Comparison of ENCODE assay signal across 33 mouse cellular contexts in genomic region chr1:132216276-132216675, GRCm38 (mm10). TPM values are rescaled to one million over a fixed set of nuclear protein-coding genes. Genes with fewer than 3 reads are reported as not detected.
"Had no signal": no experiment of that assay in that cellular context is flagged by ENCODE, and none has a peak within 500 bp of the region (broad histone marks: within the 10 kb centered on the region; RNA-seq: fewer than 3 reads in every experiment).

No protein-coding gene starts in this region.

- DNase-seq: cerebellum, adult 8-10 months; cerebellum, adult 9-10 months; cerebellum, adult 9-11 months; cerebellum, postnatal 10 days; cerebellum, postnatal 14 days; cerebellum, postnatal 25 days; cerebellum, postnatal 36 days; embryo, embryonic 11 days; forebrain, postnatal 0 days; gastrocnemius, adult 2 months; gastrocnemius, postnatal 10 days; gastrocnemius, postnatal 14 days; gastrocnemius, postnatal 25 days; gastrocnemius, postnatal 36 days; heart, adult 11 months; heart, adult 18-20 months; heart, adult 2 months had no signal

- H3K4me3 ChIP-seq: embryonic facial prominence, embryonic 10.5 days; embryonic facial prominence, embryonic 12.5 days; embryonic facial prominence, embryonic 13.5 days; embryonic facial prominence, embryonic 15.5 days; erythroblast, embryonic 14.5 days; forebrain, embryonic 12.5 days; forebrain, embryonic 13.5 days; forebrain, embryonic 15.5 days; gastrocnemius, adult 2 months; heart, adult 2 months had no signal

- ATAC-seq: forebrain, embryonic 13.5 days; forebrain, embryonic 14.5 days; forebrain, embryonic 15.5 days; forebrain, embryonic 16.5 days; forebrain, postnatal 0 days had no signal

- H3K36me3 ChIP-seq: embryonic facial prominence, embryonic 10.5 days; embryonic facial prominence, embryonic 12.5 days; embryonic facial prominence, embryonic 13.5 days; embryonic facial prominence, embryonic 15.5 days; forebrain, embryonic 12.5 days; forebrain, embryonic 15.5 days had no signal

- H3K4me1 ChIP-seq: embryonic facial prominence, embryonic 12.5 days had no signal

- H3K4me2 ChIP-seq: embryonic facial prominence, embryonic 12.5 days; embryonic facial prominence, embryonic 13.5 days; embryonic facial prominence, embryonic 15.5 days; forebrain, embryonic 12.5 days; forebrain, embryonic 13.5 days; forebrain, embryonic 15.5 days had no signal

- H3K9me3 ChIP-seq: embryonic facial prominence, embryonic 10.5 days; embryonic facial prominence, embryonic 12.5 days; embryonic facial prominence, embryonic 13.5 days; embryonic facial prominence, embryonic 15.5 days; forebrain, embryonic 12.5 days; forebrain, embryonic 13.5 days; forebrain, embryonic 15.5 days had no signal

- H3K27me3 ChIP-seq: embryonic facial prominence, embryonic 15.5 days; forebrain, embryonic 15.5 days had no signal

- H3K9ac ChIP-seq: embryonic facial prominence, embryonic 12.5 days; embryonic facial prominence, embryonic 13.5 days; embryonic facial prominence, embryonic 15.5 days; forebrain, embryonic 12.5 days; forebrain, embryonic 13.5 days; forebrain, embryonic 15.5 days; forebrain, postnatal 0 days had no signal

- H3K27ac ChIP-seq: embryonic facial prominence, embryonic 10.5 days; embryonic facial prominence, embryonic 12.5 days; embryonic facial prominence, embryonic 13.5 days; embryonic facial prominence, embryonic 15.5 days; forebrain, embryonic 12.5 days; forebrain, embryonic 13.5 days; forebrain, embryonic 15.5 days; gastrocnemius, adult 2 months; heart, adult 2 months had no signal

RNA-seq across cellular contexts. Expression of gene Gm10188, which starts 13.3 kb away (rescaled TPM):
- polyA plus RNA-seq: cortical plate, adult 2 months; embryonic facial prominence, embryonic 10.5 days; embryonic facial prominence, embryonic 11.5 days; embryonic facial prominence, embryonic 12.5 days; embryonic facial prominence, embryonic 13.5 days; embryonic facial prominence, embryonic 14.5 days; embryonic facial prominence, embryonic 15.5 days; erythroblast, embryonic 14.5 days; forebrain, embryonic 11.5 days; forebrain, embryonic 14.5 days; forebrain, postnatal 0 days; frontal cortex, adult 2 months; gonadal fat pad, adult 2 months; heart, adult 2 months had no signal

RNA-seq across cellular contexts. Expression of gene AC124108.1, which starts 25.0 kb away (rescaled TPM):
- polyA plus RNA-seq: erythroblast, embryonic 14.5 days had no signal

RNA-seq across cellular contexts. Expression of gene Lemd1, which starts 25.0 kb away (rescaled TPM):
- polyA plus RNA-seq: erythroblast, embryonic 14.5 days; heart, adult 2 months had no signal
